Mouse (Mus musculus) fibroblast of lung, adult 2 months (primary cell): ENCODE data around the gene Gars.

ENCODE experiments used
- DNase-seq: peaks from one replicate; pipeline ENCODE4 v3.0.0-alpha.2; 2011; ENCODE audit warnings: low read depth

Gene Gars

GRCm38 (mm10) chr6:55038671-55039445, 1.1 kb downstream of the Gars start:
- DNase-seq: no peak

- DNase-seq: no peak
Measured at GRCm38 (mm10) chr6:55039446-55039783, 1.6 kb downstream of the Gars start.

- no peak for DNase-seq
Measured at GRCm38 (mm10) chr6:55040031-55040430, 2.2 kb downstream of the Gars start.

- DNase-seq: no peak
Measured at GRCm38 (mm10) chr6:55043206-55043605, 5.4 kb downstream of the Gars start.

- no peak for DNase-seq
Measured at GRCm38 (mm10) chr6:55044542-55044941, 6.7 kb downstream of the Gars start.

GRCm38 (mm10) chr6:55045326-55045725, 7.5 kb downstream of the Gars start:
- no peak for DNase-seq

- no peak for DNase-seq
Measured at GRCm38 (mm10) chr6:55049186-55049585, 11.4 kb downstream of the Gars start.

GRCm38 (mm10) chr6:55054491-55054890, 16.7 kb downstream of the Gars start:
- DNase-seq: no peak

GRCm38 (mm10) chr6:55057427-55057826, 19.6 kb downstream of the Gars start:
- DNase-seq: no peak

GRCm38 (mm10) chr6:55060241-55060825, 22.5 kb downstream of the Gars start:
- no peak for DNase-seq

GRCm38 (mm10) chr6:55061328-55061727, 23.5 kb downstream of the Gars start:
- DNase-seq: no peak

- no peak for DNase-seq
Measured at GRCm38 (mm10) chr6:55062200-55062599, 24.4 kb downstream of the Gars start.

- DNase-seq: no peak
Measured at GRCm38 (mm10) chr6:55063793-55064476, 26.1 kb downstream of the Gars start.

- DNase-seq: no peak
Measured at GRCm38 (mm10) chr6:55064477-55064827, 26.6 kb downstream of the Gars start.

- no peak for DNase-seq
Measured at GRCm38 (mm10) chr6:55065903-55066302, 28.1 kb downstream of the Gars start.

GRCm38 (mm10) chr6:55076561-55077255, 38.9 kb downstream of the Gars start:
- no peak for DNase-seq

- no peak for DNase-seq
Measured at GRCm38 (mm10) chr6:55081379-55081778, 43.6 kb downstream of the Gars start.

- DNase-seq: no peak
Measured at GRCm38 (mm10) chr6:55082261-55083051, 44.6 kb downstream of the Gars start.

- no peak for DNase-seq
Measured at GRCm38 (mm10) chr6:55087355-55087754, 49.5 kb downstream of the Gars start.

- DNase-seq: no peak
Measured at GRCm38 (mm10) chr6:55090639-55091038, 52.8 kb downstream of the Gars start.

- DNase-seq: no peak
Measured at GRCm38 (mm10) chr6:55091396-55091795, 53.6 kb downstream of the Gars start.
